Mouse (Mus musculus) gastrocnemius, postnatal 10 days (tissue): ENCODE results near the gene Rnf44. TPM values are rescaled to one million over a fixed set of nuclear protein-coding genes. Genes with fewer than 3 reads are reported as not detected.

Experiments used
- total RNA-seq, 2 experiments: library from RNA; stranded (reverse); gene quantifications; 2 replicates each; pipeline ENCODE4 v1.2.3; 2021

Rnf44 gene
- total RNA-seq, 2 experiments from 2014 or later: 32.5 to 35.3 TPM

Other genes with a start within 250 kb of the Rnf44 start
- gene Thoc3, start 225.1 kb downstream of the Rnf44 start, total RNA-seq: 10 to 100 TPM; 18.9 to 19.1 TPM
- 1 to 10 TPM; 3.0 to 5.0 TPM for gene Simc1, start 190.1 kb downstream of the Rnf44 start, total RNA-seq
- 100 to 1,000 TPM in 1 of 2 experiments, 10 to 100 TPM in 1; 94.0 to 101 TPM for gene 4833439L19Rik, start 128.5 kb downstream of the Rnf44 start, total RNA-seq
- gene Arl10, start 118.9 kb downstream of the Rnf44 start, total RNA-seq: 1 to 10 TPM; 6.0 to 7.8 TPM
- gene Nop16, start 103.8 kb downstream of the Rnf44 start, total RNA-seq: 10 to 100 TPM; 17.7 to 19.6 TPM
- gene Higd2a, start 103.7 kb downstream of the Rnf44 start, total RNA-seq: 100 to 1,000 TPM; 117 to 126 TPM
- gene Cltb, start 82.6 kb downstream of the Rnf44 start, total RNA-seq: 10 to 100 TPM; 82.3 to 88.0 TPM
- gene Faf2, start 72.1 kb downstream of the Rnf44 start, total RNA-seq: 10 to 100 TPM; 21.7 to 27.3 TPM
- under 1 TPM in 1 of 2 experiments, not detected in 1; 0.07 TPM for gene Cdhr2, start 7.6 kb upstream of the Rnf44 start, total RNA-seq
- gene Gprin1, start 56.0 kb upstream of the Rnf44 start, total RNA-seq: under 1 TPM; 0.47 to 0.63 TPM
- 1 to 10 TPM in 1 of 2 experiments, under 1 TPM in 1; 0.40 to 1.1 TPM for gene Sncb, start 72.7 kb upstream of the Rnf44 start, total RNA-seq
- not detected for gene Eif4e1b, start 90.1 kb upstream of the Rnf44 start, total RNA-seq
- gene Tspan17, start 95.5 kb upstream of the Rnf44 start, total RNA-seq: 10 to 100 TPM; 23.0 to 26.8 TPM